Mouse (Mus musculus) heart, embryonic 14.5 days (tissue): ENCODE data around the gene Cmtr1. TPM values are rescaled to one million over a fixed set of nuclear protein-coding genes. Genes with fewer than 3 reads are reported as not detected.

ENCODE experiments used
- ATAC-seq: fragments of 200-750 bp; cut with Nextera tagmentation; 2 replicates; pipeline ENCODE4 v1.8.0; 2017; ENCODE audit warnings: low read depth, moderate TSS enrichment; ENCODE audit not compliant: insufficient number of reproducible peaks, insufficient read depth, low FRiP score
- H3K27ac ChIP-seq, 2 experiments: fragments of 200-500 bp in 1 of 2; fragments of 300-500 bp in 1 of 2; sonication (generic) in 1 of 2; replicated peaks in 1 of 2; 2 replicates each; pipeline ENCODE4 v1.5.1; 2012 to 2014; ENCODE audit warnings: low read depth in 2 of 2, low read length in 2 of 2, control low read depth in 1 of 2, mild to moderate bottlenecking in 1 of 2, mixed read lengths in 1 of 2; ENCODE audit not compliant: control insufficient read depth in 1 of 2, insufficient read depth in 1 of 2
- H3K27me3 ChIP-seq: fragments of 300-500 bp; sonication (generic); 2 replicates; pipeline ENCODE4 v1.6.1; 2014; ENCODE audit warnings: mild to moderate bottlenecking, low read length, control low read depth; ENCODE audit not compliant: control insufficient read depth, insufficient read depth
- H3K36me3 ChIP-seq: fragments of 300-500 bp; sonication (generic); 2 replicates; pipeline ENCODE4 v1.6.1; 2014; ENCODE audit warnings: mild to moderate bottlenecking, control low read depth, low read length, mixed read lengths; ENCODE audit not compliant: control insufficient read depth, insufficient read depth
- H3K4me1 ChIP-seq, 2 experiments: fragments of 200-500 bp in 1 of 2; fragments of 300-500 bp in 1 of 2; sonication (generic) in 1 of 2; 2 replicates each; pipeline ENCODE4 v1.6.1; 2012 to 2014; ENCODE audit warnings: low read length in 2 of 2, control low read depth in 1 of 2, mixed read lengths in 1 of 2; ENCODE audit not compliant: control insufficient read depth in 2 of 2, insufficient read depth in 2 of 2
- H3K4me2 ChIP-seq: fragments of 300-500 bp; sonication (generic); 2 replicates; pipeline ENCODE4 v1.6.1; 2014; ENCODE audit warnings: mild to moderate bottlenecking, low read length
- H3K4me3 ChIP-seq, 2 experiments: fragments of 200-500 bp in 1 of 2; fragments of 300-500 bp in 1 of 2; sonication (generic) in 1 of 2; 2 replicates each; pipeline ENCODE4 v1.5.1; 2012 to 2014; ENCODE audit warnings: low read length in 2 of 2, mild to moderate bottlenecking in 2 of 2, control low read depth in 1 of 2, low read depth in 1 of 2, moderate library complexity in 1 of 2; ENCODE audit not compliant: control insufficient read depth in 1 of 2, insufficient read depth in 1 of 2
- H3K9ac ChIP-seq: fragments of 300-500 bp; sonication (generic); 2 replicates; pipeline ENCODE4 v1.6.1; 2014; ENCODE audit warnings: mild to moderate bottlenecking, low read length
- H3K9me3 ChIP-seq: fragments of 300-500 bp; sonication (generic); 2 replicates; pipeline ENCODE4 v1.6.1; 2016; ENCODE audit warnings: low read length, control low read depth; ENCODE audit not compliant: control insufficient read depth
- WGBS: fragments of 180-500 bp; shearing (Covaris S2); extraction: QIAGEN DNeasy Blood & Tissue Kit; methylation state at CpG from one replicate; pipeline ENCODE4 v1.1.7; 2014; 5-methylcytosine and 5-hydroxymethylcytosine counted together
- polyA plus RNA-seq: library from polyadenylated mRNA; unstranded; fragments of >200 nt; fragmentation: Nextera tagmentation; extraction: Ambion mirVana; gene quantifications from 2 replicates; pipeline ENCODE4 v1.2.1, GENCODE M21; 2014

Gene Cmtr1
- polyA plus RNA-seq, 1 experiment from 2014 or later: 81.3 TPM

GRCm38 (mm10) chr17:29693571-29693970 is 33.2 kb downstream of the Cmtr1 start:
- Histone ChIP-seq H3K27ac (no peak overlapping the region), H3K4me3 (no peak overlapping the region), H3K36me3 (peaks cover 85% of the 10 kb centered on the region), H3K9ac (no peak overlapping the region), H3K9me3 (no peaks in the 10 kb centered on the region), H3K4me2 (no peak overlapping the region), H3K4me1 (peaks cover 2% of the 10 kb centered on the region in 2 experiments), H3K27me3 (no peaks in the 10 kb centered on the region)
- WGBS: 75% methylated on average over 2 of the region's 2 CpGs
- ATAC-seq: no peak

- Histone ChIP-seq H3K9me3 (no peaks in the 10 kb centered on the region), H3K4me3 (no peak overlapping the region), H3K36me3 (peaks cover 90% of the 10 kb centered on the region), H3K4me1 (no peaks in the 10 kb centered on the region), H3K4me2 (no peak overlapping the region), H3K9ac (no peak overlapping the region), H3K27ac (no peak overlapping the region), H3K27me3 (no peaks in the 10 kb centered on the region)
- WGBS: 92% methylated on average over 4 of the region's 4 CpGs
- no peak for ATAC-seq
Observed at GRCm38 (mm10) chr17:29694516-29694915, 34.1 kb downstream of the Cmtr1 start.

- Histone ChIP-seq H3K27ac (no peak overlapping the region), H3K27me3 (no peaks in the 10 kb centered on the region), H3K36me3 (peaks cover 90% of the 10 kb centered on the region), H3K4me1 (no peaks in the 10 kb centered on the region), H3K9me3 (no peaks in the 10 kb centered on the region), H3K4me2 (no peak overlapping the region), H3K4me3 (no peak overlapping the region), H3K9ac (no peak overlapping the region)
- 96% methylated on average over 8 of the region's 8 CpGs for WGBS
- ATAC-seq: no peak
Observed at GRCm38 (mm10) chr17:29696940-29697339, 36.5 kb downstream of the Cmtr1 start.

- Histone ChIP-seq H3K4me2 (no peak overlapping the region), H3K27ac (no peak overlapping the region), H3K4me3 (no peak overlapping the region), H3K27me3 (no peaks in the 10 kb centered on the region), H3K9ac (no peak overlapping the region), H3K36me3 (peaks cover 99% of the 10 kb centered on the region), H3K9me3 (no peaks in the 10 kb centered on the region), H3K4me1 (no peaks in the 10 kb centered on the region)
- 77% methylated on average over 6 of the region's 6 CpGs for WGBS
- no peak for ATAC-seq
Observed at GRCm38 (mm10) chr17:29698421-29698820, 38.0 kb downstream of the Cmtr1 start.

DNA sequence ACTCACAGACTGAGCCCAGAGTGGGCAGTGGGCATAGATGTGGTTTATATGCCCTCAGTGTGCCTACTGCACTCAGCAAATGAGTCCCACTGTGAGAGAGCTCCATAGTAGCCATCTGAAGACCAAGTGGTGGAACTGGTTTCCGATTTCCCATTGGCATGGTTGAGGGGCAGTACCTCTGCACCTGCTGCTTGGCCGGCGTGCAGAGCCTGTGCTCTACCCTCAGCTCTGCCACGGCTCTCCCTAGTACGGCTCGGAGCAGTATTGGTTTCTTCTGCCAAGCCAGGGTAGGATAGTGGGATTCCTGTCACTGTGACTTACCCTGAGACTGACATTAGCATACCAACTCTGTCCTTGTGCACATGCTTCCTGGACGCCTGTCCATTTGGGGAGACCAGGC is 40.2 kb downstream of the Cmtr1 start:
- peaks cover 91% of the 10 kb centered on the region for H3K36me3 ChIP-seq
- 95% methylated on average over 7 of the region's 7 CpGs for WGBS

GRCm38 (mm10) chr17:29702938-29703710 is 42.7 kb downstream of the Cmtr1 start:
- 72% methylated on average over 4 of the region's 4 CpGs for WGBS
- H3K9me3 ChIP-seq: no peaks in the 10 kb centered on the region
- no peak overlapping the region for H3K4me2 ChIP-seq
- peaks cover 7 to 9% of the 10 kb centered on the region in 2 experiments; a peak in 2 of 4 replicates for H3K4me1 ChIP-seq
- peaks cover 67% of the 10 kb centered on the region for H3K36me3 ChIP-seq
- ATAC-seq: no peak
- H3K27me3 ChIP-seq: no peaks in the 10 kb centered on the region
- no peak overlapping the region for H3K9ac ChIP-seq
- H3K4me3 ChIP-seq: no peak overlapping the region
- H3K27ac ChIP-seq: no peak overlapping the region

More for the DNA sequence above, 40.2 kb downstream of the Cmtr1 start:
- Histone ChIP-seq H3K4me2 (no peak overlapping the region), H3K9ac (no peak overlapping the region), H3K9me3 (no peaks in the 10 kb centered on the region), H3K27me3 (no peaks in the 10 kb centered on the region), H3K4me1 (no peaks in the 10 kb centered on the region), H3K4me3 (no peak overlapping the region), H3K27ac (no peak overlapping the region)
- ATAC-seq: no peak

GRCm38 (mm10) chr17:29704781-29705180 is 44.4 kb downstream of the Cmtr1 start:
- Histone ChIP-seq H3K4me1 (peaks cover 21 to 23% of the 10 kb centered on the region in 2 experiments), H3K36me3 (peaks cover 50% of the 10 kb centered on the region), H3K4me3 (no peak overlapping the region), H3K9ac (no peak overlapping the region), H3K27ac (no peak overlapping the region), H3K9me3 (no peaks in the 10 kb centered on the region), H3K27me3 (no peaks in the 10 kb centered on the region), H3K4me2 (no peak overlapping the region)
- WGBS: 35% methylated on average over 3 of the region's 3 CpGs
- no peak for ATAC-seq

DNA sequence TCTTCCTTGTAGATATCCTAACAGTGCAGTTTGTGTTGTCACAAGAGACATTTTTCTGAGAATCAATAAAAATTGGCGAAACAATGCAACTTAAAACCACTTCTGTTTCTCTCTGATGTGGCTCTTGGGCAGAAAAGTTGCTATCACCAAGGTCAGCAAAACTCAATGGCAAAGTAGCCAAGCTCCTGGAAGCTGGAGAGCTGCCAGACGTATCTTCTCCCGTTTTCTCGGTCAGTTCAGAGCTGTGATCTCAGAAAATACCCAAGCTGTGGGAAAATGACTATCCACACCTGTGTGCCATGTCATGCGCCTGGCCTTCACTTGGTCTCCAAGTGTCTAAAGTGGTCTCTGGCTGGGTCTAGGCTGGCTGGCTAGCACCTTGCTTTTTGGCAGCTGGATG is 45.5 kb downstream of the Cmtr1 start:
- peaks cover 31 to 34% of the 10 kb centered on the region in 2 experiments for H3K4me1 ChIP-seq
- WGBS: 56% methylated on average over 5 of the region's 5 CpGs

More for the DNA sequence above, 45.5 kb downstream of the Cmtr1 start:
- no peaks in the 10 kb centered on the region for H3K27me3 ChIP-seq
- ATAC-seq: no peak
- no peaks in the 10 kb centered on the region for H3K9me3 ChIP-seq
- H3K27ac ChIP-seq: no peak overlapping the region
- no peak overlapping the region for H3K9ac ChIP-seq
- H3K4me3 ChIP-seq: no peak overlapping the region
- peaks cover 39% of the 10 kb centered on the region for H3K36me3 ChIP-seq
- H3K4me2 ChIP-seq: no peak overlapping the region
